Mouse (Mus musculus) testis, adult 2 months (tissue): Measurements from ENCODE around the gene A930017K11Rik.

Source experiments
- CTCF ChIP-seq: fragments of 200-500 bp; IDR thresholded peaks from 2 replicates; pipeline ENCODE4 v1.5.1; 2012; ENCODE audit warnings: low read depth, mild to moderate bottlenecking, inconsistent platforms, low read length, moderate library complexity; ENCODE audit not compliant: control insufficient read depth, insufficient read depth, insufficient replicate concordance
- POLR2A ChIP-seq: fragments of 200-500 bp; IDR thresholded peaks from 2 replicates; pipeline ENCODE4 v1.6.1; 2012; ENCODE audit warnings: low read depth, mild to moderate bottlenecking, inconsistent platforms, low read length, moderate library complexity; ENCODE audit not compliant: control insufficient read depth

DNA sequence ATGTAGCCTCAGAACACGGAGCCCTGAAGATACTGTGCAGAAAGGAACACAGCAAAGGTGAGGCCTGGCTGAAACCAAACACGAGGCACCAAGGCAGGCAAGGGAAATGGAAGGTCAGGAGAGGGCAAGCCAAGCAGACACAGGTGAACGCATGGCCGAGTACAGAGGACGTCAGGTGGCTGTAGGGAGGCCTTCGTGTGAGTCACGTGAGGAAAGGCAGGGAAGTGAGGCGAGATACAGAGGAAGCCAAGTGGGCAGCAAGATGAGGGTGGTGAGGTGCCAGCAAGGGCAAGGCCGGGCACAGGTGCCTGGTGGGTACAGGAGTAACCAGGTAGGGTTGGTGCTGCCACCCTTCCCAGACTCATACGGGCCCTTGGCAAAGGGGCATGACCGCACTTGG, 46.1 kb upstream of the A930017K11Rik start:
- TF ChIP-seq POLR2A (no peak), CTCF (no peak)
